Mouse (Mus musculus) bone marrow macrophage, adult 2 months (primary cell): ENCODE measurements around the gene Wfdc16. TPM values are rescaled to one million over a fixed set of nuclear protein-coding genes. Genes with fewer than 3 reads are reported as not detected.
"Not testable (repeated sequence)": the region's sequence is repeated elsewhere in the genome, so short reads cannot be mapped to it uniquely, and the experiment has no call there.

Experiments used
- H3K27ac ChIP-seq: 2 replicates; pipeline ENCODE4 v1.5.1; 2012; ENCODE audit warnings: low read depth, low read length; ENCODE audit not compliant: insufficient read depth
- H3K4me1 ChIP-seq: 2 replicates; pipeline ENCODE4 v1.6.1; 2012; ENCODE audit warnings: low read length; ENCODE audit not compliant: control insufficient read depth, insufficient read depth
- H3K4me3 ChIP-seq: 2 replicates; pipeline ENCODE4 v1.5.1; 2012; ENCODE audit warnings: mild to moderate bottlenecking, low read length, moderate library complexity; ENCODE audit not compliant: insufficient read depth
- CTCF ChIP-seq: IDR thresholded peaks from 2 replicates; pipeline ENCODE4 v1.5.1; 2012; ENCODE audit warnings: low read depth, mild to moderate bottlenecking, low read length, moderate library complexity
- POLR2A ChIP-seq: IDR thresholded peaks from 2 replicates; pipeline ENCODE4 v1.6.1; 2012; ENCODE audit warnings: mild to moderate bottlenecking, low read depth, low read length, borderline replicate concordance
- polyA plus RNA-seq: library from polyadenylated mRNA; stranded (reverse); fragments of >200 nt; gene quantifications from 2 replicates; pipeline ENCODE4 v1.2.4, GENCODE M21; 2012; ENCODE audit not compliant: missing spikeins, insufficient read depth, insufficient read length

The Wfdc16 gene
- polyA plus RNA-seq, 1 experiment = not detected

DNA sequence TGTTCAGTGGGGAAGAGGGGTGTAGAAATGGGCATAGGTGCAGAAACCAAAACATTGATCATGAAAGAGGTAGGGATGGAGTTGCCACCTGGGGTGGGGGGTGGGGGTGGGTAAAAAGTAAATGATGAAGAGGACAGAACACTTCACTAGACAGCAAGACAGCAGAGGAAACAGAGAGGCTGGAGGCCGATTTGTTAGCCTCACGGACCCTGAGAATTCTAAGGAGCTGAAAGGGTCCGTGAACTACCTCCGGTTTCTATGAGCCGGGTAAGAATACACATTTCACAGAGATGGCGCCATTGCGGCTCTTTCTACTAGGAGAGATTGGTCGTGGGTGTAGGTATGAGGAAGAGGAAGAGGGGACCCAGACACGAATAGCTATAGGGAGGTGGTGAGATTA, 17.9 kb upstream of the Wfdc16 start, which contains the start of gene Wfdc9:
Gene Wfdc9 (minus strand): TSS at position 101 of the 400 bp plus-strand sequence.
- H3K4me1 ChIP-seq = peaks cover 3% of the 10 kb centered on the region; the same call in 1 of the 2 replicates
- no peak within 1 kb of the TSS for H3K4me3 ChIP-seq
- TF ChIP-seq POLR2A (no peak), CTCF (no peak)
- H3K27ac ChIP-seq = no peak within 1 kb of the TSS

DNA sequence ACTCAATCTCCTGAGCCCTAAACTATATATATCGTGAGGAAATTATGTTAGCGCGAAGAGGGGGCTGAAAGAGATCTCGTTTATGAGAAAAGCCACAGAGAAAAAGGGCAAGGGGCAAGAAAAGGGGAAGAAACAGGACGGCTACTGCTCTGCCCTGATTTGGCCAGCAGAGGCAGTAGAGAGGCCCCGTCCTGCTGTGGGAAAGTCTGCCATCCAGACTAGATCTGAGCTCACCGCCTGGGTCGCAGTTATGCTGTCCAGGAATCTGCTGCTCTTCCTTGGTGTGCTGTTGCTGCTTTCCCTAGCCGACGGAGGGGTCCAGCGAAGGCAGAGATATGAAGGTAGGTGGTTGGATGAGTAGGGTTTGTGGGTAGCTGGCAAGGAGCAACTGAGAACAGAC, 17.3 kb upstream of the Wfdc16 start, which contains the start of gene Wfdc10:
Gene Wfdc10 (plus strand): TSS at position 189 of the 400 bp plus-strand sequence.
- Histone ChIP-seq H3K27ac (no peak within 1 kb of the TSS), H3K4me3 (no peak within 1 kb of the TSS), H3K4me1 (peaks cover 3% of the 10 kb centered on the region; the same call in 1 of the 2 replicates)
- no peak for TF ChIP-seq POLR2A
- peak; percentile 67 for TF ChIP-seq CTCF

DNA sequence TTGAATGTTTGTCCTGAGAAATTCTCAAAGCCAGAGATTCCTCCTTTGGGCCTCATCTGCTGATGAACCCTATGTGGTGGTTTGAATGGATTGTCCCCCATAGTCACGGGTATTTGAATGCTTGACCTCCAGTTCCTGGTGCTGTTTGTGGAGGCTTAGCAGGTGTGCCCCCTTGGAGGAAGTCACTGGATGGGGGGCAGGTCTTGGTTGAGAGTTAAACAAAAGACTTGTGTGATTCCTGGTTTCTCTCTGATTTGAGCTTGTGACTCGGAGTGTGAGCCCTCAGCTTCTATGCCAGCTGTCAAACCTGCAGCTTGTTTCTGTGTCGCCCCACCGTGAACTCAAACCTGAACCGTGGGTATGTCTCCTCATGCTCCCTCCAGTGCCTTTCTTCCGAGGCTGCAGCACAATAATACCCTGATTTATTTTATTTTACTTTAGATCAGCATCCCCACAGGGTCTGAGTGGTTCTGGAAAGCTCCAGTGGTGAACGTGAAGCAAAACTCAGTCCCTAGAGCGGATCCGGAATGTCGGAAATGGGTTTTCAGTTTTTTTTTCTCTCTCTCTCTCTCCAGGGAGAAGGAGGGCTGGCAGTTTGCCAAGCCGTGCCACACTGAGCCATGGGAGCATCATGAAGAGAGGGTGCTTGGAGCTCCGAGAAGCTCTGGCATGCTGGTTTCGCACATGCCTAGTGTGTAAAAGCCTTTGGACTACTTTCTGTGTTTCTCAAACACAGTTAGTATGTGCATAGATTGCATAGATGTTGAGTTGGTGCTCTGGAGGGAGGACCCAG, 3.5 kb upstream of the Wfdc16 start:
- no peak overlapping the region for H3K27ac ChIP-seq
- H3K4me3 ChIP-seq = no peak overlapping the region
- TF ChIP-seq CTCF (no peak), POLR2A (no peak)
- H3K4me1 ChIP-seq = peaks cover 28% of the 10 kb centered on the region

DNA sequence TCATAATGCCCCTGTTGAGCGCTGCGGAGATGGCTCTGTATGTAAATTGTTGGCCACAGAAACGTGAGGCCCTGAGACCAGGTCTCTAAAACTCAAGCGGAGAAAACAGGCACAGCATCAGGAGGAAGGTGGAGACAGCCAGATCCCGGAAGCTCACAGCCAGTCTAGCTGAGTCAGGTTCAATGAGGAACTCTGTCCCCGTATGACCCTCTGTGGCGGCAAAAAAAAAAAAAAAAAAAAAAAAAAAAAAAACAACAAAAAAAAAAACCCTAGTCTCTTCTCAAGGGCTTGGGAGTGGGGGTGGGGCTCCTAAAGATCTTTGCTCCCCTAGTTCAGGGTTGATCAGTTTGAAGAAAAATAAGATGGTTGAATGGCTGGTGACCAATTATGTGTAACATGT, 2.5 kb upstream of the Wfdc16 start:
- H3K27ac ChIP-seq = peak overlapping the region; percentile 59
- peaks cover 28% of the 10 kb centered on the region for H3K4me1 ChIP-seq
- H3K4me3 ChIP-seq = no peak overlapping the region
- no peak for TF ChIP-seq CTCF
- no peak for TF ChIP-seq POLR2A

DNA sequence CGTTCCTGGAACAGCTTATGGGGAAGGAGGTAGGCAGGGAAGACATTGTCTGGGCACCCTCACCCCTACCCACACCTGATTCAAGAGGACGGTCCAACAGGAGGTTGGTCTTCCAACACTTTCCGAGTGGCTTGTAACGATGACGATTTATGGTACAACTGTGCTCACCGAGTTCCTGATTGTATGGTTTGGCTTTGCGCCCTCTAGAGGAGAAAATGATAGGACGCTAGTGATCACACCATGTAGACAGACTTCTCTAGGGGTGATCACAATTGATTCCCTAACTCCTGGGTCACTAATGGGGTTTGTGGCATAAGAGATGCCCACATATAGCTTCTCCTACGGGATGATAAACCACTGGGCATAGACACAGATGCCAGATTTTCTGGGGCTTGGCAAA, 3.3 kb downstream of the Wfdc16 start:
- no peak overlapping the region for H3K4me3 ChIP-seq
- TF ChIP-seq CTCF (no peak), POLR2A (no peak)
- peaks cover 8% of the 10 kb centered on the region for H3K4me1 ChIP-seq
- H3K27ac ChIP-seq = no peak overlapping the region

DNA sequence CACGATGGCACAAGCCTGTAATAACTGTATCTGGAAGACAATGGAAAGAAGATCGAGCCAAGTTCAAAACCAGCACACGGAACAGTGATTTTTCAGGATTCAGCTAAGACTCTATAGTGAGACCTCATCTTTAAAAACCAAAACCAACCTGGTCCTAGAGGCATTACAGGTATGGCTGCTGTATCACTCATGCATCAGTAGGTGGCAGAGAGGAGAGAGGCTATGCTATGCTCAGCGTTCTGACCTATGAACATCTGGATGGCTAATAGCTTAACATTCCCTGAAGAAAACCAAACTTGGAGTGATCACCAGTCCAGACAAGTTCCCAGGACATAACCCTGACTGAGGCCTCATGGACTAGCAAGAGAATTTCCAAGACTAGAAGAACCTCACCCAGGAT, 16.8 kb downstream of the Wfdc16 start:
- Histone ChIP-seq H3K27ac (no peak overlapping the region), H3K4me3 (no peak overlapping the region), H3K4me1 (no peaks in the 10 kb centered on the region)
- TF ChIP-seq POLR2A = no peak
- no peak for TF ChIP-seq CTCF

DNA sequence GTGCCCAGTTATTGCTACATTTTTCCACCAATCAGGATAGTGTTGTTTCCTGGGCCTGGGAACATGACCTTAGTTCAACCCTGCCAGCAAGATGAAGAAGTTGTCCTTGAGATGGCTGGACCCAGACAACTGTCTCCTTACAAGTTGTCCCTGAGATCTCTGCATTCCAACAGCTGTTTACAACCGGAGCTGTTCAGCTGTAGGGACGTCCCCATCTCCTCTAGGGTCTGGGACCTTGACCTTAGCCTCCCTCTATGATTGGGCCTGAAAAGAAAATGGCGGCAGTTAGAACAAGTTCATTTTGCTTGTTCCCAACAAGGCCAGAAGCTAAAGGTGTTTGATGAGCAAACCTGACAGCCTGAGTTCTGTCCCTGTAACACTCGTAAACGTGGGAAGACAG, 19.5 kb downstream of the Wfdc16 start:
- TF ChIP-seq CTCF = no peak
- TF ChIP-seq POLR2A = no peak
- Histone ChIP-seq H3K4me3 (no peak overlapping the region), H3K4me1 (no peaks in the 10 kb centered on the region), H3K27ac (no peak overlapping the region)

DNA sequence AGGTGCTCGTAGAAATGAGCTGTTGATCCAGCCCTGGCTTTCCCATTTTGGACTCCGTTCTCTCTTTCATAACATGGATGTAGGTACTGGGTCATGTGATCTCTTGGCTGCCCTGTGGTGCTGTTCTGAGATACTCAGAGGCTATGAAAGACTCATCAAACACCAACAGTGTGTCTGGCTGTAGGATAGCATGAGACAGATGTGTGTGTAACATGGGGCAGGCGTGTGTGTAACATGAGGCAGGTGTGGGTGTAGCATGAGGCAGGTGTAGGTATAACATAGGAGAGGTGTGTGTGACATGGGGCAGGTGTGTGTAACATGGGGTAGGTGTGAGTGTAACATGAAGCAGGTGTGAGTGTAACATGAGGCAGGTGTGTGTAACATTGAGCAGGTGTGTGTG, 23.2 kb downstream of the Wfdc16 start:
- H3K4me1 ChIP-seq = no peaks in the 10 kb centered on the region
- no peak for TF ChIP-seq CTCF
- no peak overlapping the region for H3K4me3 ChIP-seq
- H3K27ac ChIP-seq = no peak overlapping the region

DNA sequence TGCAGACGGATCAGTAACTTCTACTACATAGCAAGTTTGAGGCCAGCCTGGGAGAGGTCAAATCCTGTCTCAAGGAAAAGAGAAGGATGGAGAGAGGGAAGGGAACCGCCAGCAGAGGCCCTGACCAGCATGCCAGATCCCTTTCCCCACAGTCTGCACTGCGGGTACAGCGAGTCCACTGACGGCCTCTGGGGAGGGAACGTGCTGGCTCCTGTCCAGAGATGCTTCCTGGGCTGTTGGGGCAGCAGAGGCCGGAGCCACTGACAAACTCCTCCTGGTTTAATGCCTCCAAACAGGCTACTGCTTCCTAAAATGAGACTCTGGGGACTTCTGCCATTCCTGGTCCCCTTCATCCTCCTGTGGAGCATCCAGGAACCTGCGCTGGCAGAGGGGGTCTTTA, 25.1 kb downstream of the Wfdc16 start, which contains the start of the genes Wfdc6b and Wfdc8:
Gene Wfdc6b (plus strand): TSS at position 52 of the 400 bp plus-strand sequence.
Gene Wfdc8 (minus strand): TSS at position 156 of the 400 bp plus-strand sequence.
- H3K4me3 ChIP-seq, H3K4me1 ChIP-seq, H3K27ac ChIP-seq: not testable (repeated sequence)

DNA sequence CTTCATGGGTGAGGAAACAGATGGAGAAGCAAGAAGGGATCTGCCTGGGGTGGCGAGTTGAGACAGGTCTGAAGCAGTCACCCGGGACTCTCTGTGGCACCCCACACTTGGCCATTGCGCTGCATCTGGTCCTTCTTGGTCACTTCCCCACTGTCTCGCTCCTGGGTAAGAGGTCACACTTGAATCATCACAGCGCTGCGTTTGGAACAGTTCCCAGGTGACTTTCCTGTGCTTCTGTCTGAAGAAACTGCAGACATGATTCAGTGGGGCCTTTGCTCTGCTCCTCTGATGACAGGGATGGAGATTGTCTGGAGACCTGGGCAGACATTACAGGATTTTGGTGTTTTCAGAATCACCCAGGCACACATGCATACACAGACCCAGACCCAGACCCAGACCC, 29.8 kb downstream of the Wfdc16 start:
- no peak for TF ChIP-seq CTCF
- TF ChIP-seq POLR2A = no peak
- H3K4me1 ChIP-seq = no peaks in the 10 kb centered on the region
- no peak overlapping the region for H3K27ac ChIP-seq
- H3K4me3 ChIP-seq = no peak overlapping the region
